Mouse (Mus musculus): ENCODE measurements around the gene Islr2. TPM values are rescaled to one million over a fixed set of nuclear protein-coding genes. Genes with fewer than 3 reads are reported as not detected.

The Islr2 gene
- total and polyA plus RNA-seq, 3 experiments: not detected

GRCm38 (mm10) chr9:58241780-58242485 lies 37.8 kb upstream of the Islr2 start:
- H3K4me2 ChIP-seq (ENCODE audit: insufficient read depth, low read depth, poor library complexity, severe bottlenecking): peak overlapping the region; percentile 48; the same call in 1 of the 2 replicates
- no peak overlapping the region for H3K4me3 ChIP-seq (replicated peaks in 1 of 3; ENCODE audit: low read depth in 2 of 3, low read length in 2 of 3, poor library complexity in 1 of 3)
- dilution Hi-C loops (cut with MboI; ENCODE audit: extremely low pct_ligation_motif_present, extremely low pct_unique_long_range_greater_than_20kb, low sequenced_read_pairs) (no loop called here), in situ Hi-C loops (cut with MboI; ENCODE audit: low pct_ligation_motif_present, low pct_unique_long_range_greater_than_20kb, low sequenced_read_pairs) (no loop called here)
- TF ChIP-seq MAFK (IDR thresholded peaks at IDR 0.05; ENCODE audit: insufficient replicate concordance, low read length) (no peak), CTCF (conservative IDR thresholded peaks at IDR 0.05 in 1 of 2, IDR thresholded peaks at IDR 0.05 in 1 of 2; ENCODE audit: low read depth in 2 of 2, low read length in 2 of 2) (no peak), JUND (conservative IDR thresholded peaks at IDR 0.05; ENCODE audit: low read depth, low read length) (no peak)
- no peak overlapping the region; the same call in 1 of the 2 replicates for H3K27ac ChIP-seq (ENCODE audit: insufficient read depth, low read depth)
- peak overlapping the region; percentile 50 for H3K9ac ChIP-seq (ENCODE audit: insufficient read depth, low read depth)
- H3K4me1 ChIP-seq (ENCODE audit: control insufficient read depth in 1 of 2, insufficient read depth in 2 of 2): peaks cover 19 to 56% of the 10 kb centered on the region in 2 experiments
- H3K27me3 ChIP-seq (replicated peaks): no peaks in the 10 kb centered on the region
- no peak for DNase-seq (ENCODE audit: extremely low read depth)
- H3K9me3 ChIP-seq (replicated peaks; ENCODE audit: low read length): no peaks in the 10 kb centered on the region
- H3K79me2 ChIP-seq (replicated peaks; ENCODE audit: control insufficient read depth, extremely low read depth, insufficient read depth, poor library complexity, severe bottlenecking): peaks cover 54% of the 10 kb centered on the region
- H3K36me3 ChIP-seq (replicated peaks in 1 of 2; ENCODE audit: control insufficient read depth in 1 of 2, insufficient read depth in 1 of 2, low read length in 1 of 2): peaks cover 22 to 68% of the 10 kb centered on the region in 2 experiments

GRCm38 (mm10) chr9:58234502-58235015 lies 30.4 kb upstream of the Islr2 start:
- in situ Hi-C loops (cut with MboI; ENCODE audit: low pct_ligation_motif_present, low pct_unique_long_range_greater_than_20kb, low sequenced_read_pairs): no loop called here
- dilution Hi-C loops (cut with MboI; ENCODE audit: extremely low pct_ligation_motif_present, extremely low pct_unique_long_range_greater_than_20kb, low sequenced_read_pairs): no loop called here
- no peak overlapping the region for H3K4me3 ChIP-seq (replicated peaks in 1 of 3; ENCODE audit: low read depth in 2 of 3, low read length in 2 of 3, poor library complexity in 1 of 3)

GRCm38 (mm10) chr9:58232374-58232773 lies 28.3 kb upstream of the Islr2 start:
- Histone ChIP-seq H3K9me3 (replicated peaks; ENCODE audit: low read length) (no peaks in the 10 kb centered on the region), H3K79me2 (replicated peaks; ENCODE audit: control insufficient read depth, extremely low read depth, insufficient read depth, poor library complexity, severe bottlenecking) (no peaks in the 10 kb centered on the region; the same call in 1 of the 2 replicates), H3K4me2 (ENCODE audit: insufficient read depth, low read depth, poor library complexity, severe bottlenecking) (no peak overlapping the region), H3K36me3 (replicated peaks in 1 of 2; ENCODE audit: control insufficient read depth in 1 of 2, insufficient read depth in 1 of 2, low read length in 1 of 2) (peaks cover 67 to 81% of the 10 kb centered on the region in 2 experiments), H3K4me3 (replicated peaks in 1 of 3; ENCODE audit: low read depth in 2 of 3, low read length in 2 of 3, poor library complexity in 1 of 3) (no peak overlapping the region), H3K27me3 (replicated peaks) (no peaks in the 10 kb centered on the region), H3K27ac (ENCODE audit: insufficient read depth, low read depth) (no peak overlapping the region), H3K9ac (ENCODE audit: insufficient read depth, low read depth) (no peak overlapping the region), H3K4me1 (ENCODE audit: control insufficient read depth in 1 of 2, insufficient read depth in 2 of 2) (peaks cover 0 to 21% of the 10 kb centered on the region in 2 experiments; a peak in 2 of 4 replicates)
- DNase-seq (ENCODE audit: extremely low read depth): no peak
- in situ Hi-C loops (cut with MboI; ENCODE audit: low pct_ligation_motif_present, low pct_unique_long_range_greater_than_20kb, low sequenced_read_pairs) (no loop called here), dilution Hi-C loops (cut with MboI; ENCODE audit: extremely low pct_ligation_motif_present, extremely low pct_unique_long_range_greater_than_20kb, low sequenced_read_pairs) (no loop called here)
- no peak for TF ChIP-seq MYC (IDR thresholded peaks at IDR 0.05; ENCODE audit: low read depth, low read length)
- TF ChIP-seq ZMIZ1 (IDR thresholded peaks at IDR 0.05; ENCODE audit: low read depth, low read length): no peak
- TF ChIP-seq JUND (conservative IDR thresholded peaks at IDR 0.05; ENCODE audit: low read depth, low read length): no peak
- TF ChIP-seq BHLHE40 (IDR thresholded peaks at IDR 0.05; ENCODE audit: low read depth, low read length): no peak
- TF ChIP-seq ELF1 (IDR thresholded peaks at IDR 0.05; ENCODE audit: low read depth, low read length): no peak
- no peak for TF ChIP-seq USF1 (IDR thresholded peaks at IDR 0.05; ENCODE audit: low read depth, low read length)
- TF ChIP-seq ETS1 (conservative IDR thresholded peaks at IDR 0.05; ENCODE audit: low read depth, low read length): no peak
- no peak for TF ChIP-seq SIN3A (IDR thresholded peaks at IDR 0.05; ENCODE audit: low read length)
- TF ChIP-seq ZC3H11A (IDR thresholded peaks at IDR 0.05; ENCODE audit: low read depth, low read length): no peak
- no peak for TF ChIP-seq KAT2A (IDR thresholded peaks at IDR 0.05; ENCODE audit: insufficient replicate concordance, low read length)
- no peak for TF ChIP-seq MEF2A (IDR thresholded peaks at IDR 0.05; ENCODE audit: borderline replicate concordance, low read depth, low read length)
- no peak for TF ChIP-seq UBTF (IDR thresholded peaks at IDR 0.05; ENCODE audit: low read depth, low read length)
- TF ChIP-seq POLR2AphosphoS2 (IDR thresholded peaks at IDR 0.05; ENCODE audit: low read depth, low read length): no peak
- no peak for TF ChIP-seq IRF4 (IDR thresholded peaks at IDR 0.05; ENCODE audit: low read depth, low read length)
- no peak for TF ChIP-seq E2F4 (IDR thresholded peaks at IDR 0.05; ENCODE audit: insufficient replicate concordance, low read depth, low read length)
- TF ChIP-seq TCF12 (IDR thresholded peaks at IDR 0.05; ENCODE audit: low read depth, low read length): no peak

More at GRCm38 (mm10) chr9:58234502-58235015, 30.4 kb upstream of the Islr2 start:
- Histone ChIP-seq H3K9me3 (replicated peaks; ENCODE audit: low read length) (no peaks in the 10 kb centered on the region), H3K4me2 (ENCODE audit: insufficient read depth, low read depth, poor library complexity, severe bottlenecking) (no peak overlapping the region), H3K9ac (ENCODE audit: insufficient read depth, low read depth) (no peak overlapping the region), H3K36me3 (replicated peaks in 1 of 2; ENCODE audit: control insufficient read depth in 1 of 2, insufficient read depth in 1 of 2, low read length in 1 of 2) (peaks cover 50 to 72% of the 10 kb centered on the region in 2 experiments), H3K79me2 (replicated peaks; ENCODE audit: control insufficient read depth, extremely low read depth, insufficient read depth, poor library complexity, severe bottlenecking) (peaks cover 4% of the 10 kb centered on the region), H3K4me1 (ENCODE audit: control insufficient read depth in 1 of 2, insufficient read depth in 2 of 2) (peaks cover 3 to 21% of the 10 kb centered on the region in 2 experiments; a peak in 3 of 4 replicates), H3K27ac (ENCODE audit: insufficient read depth, low read depth) (no peak overlapping the region), H3K27me3 (replicated peaks) (no peaks in the 10 kb centered on the region)
- no peak for TF ChIP-seq GABPA (IDR thresholded peaks at IDR 0.05; ENCODE audit: insufficient replicate concordance, low read depth, low read length)
- no peak for TF ChIP-seq SIN3A (IDR thresholded peaks at IDR 0.05; ENCODE audit: low read length)
- no peak for TF ChIP-seq USF1 (IDR thresholded peaks at IDR 0.05; ENCODE audit: low read depth, low read length)
- no peak for TF ChIP-seq ZNF384 (IDR thresholded peaks at IDR 0.05; ENCODE audit: low read depth, low read length)
- TF ChIP-seq JUN (IDR thresholded peaks at IDR 0.05; ENCODE audit: insufficient read depth, low read depth, low read length): no peak
- no peak for TF ChIP-seq CTCF (conservative IDR thresholded peaks at IDR 0.05 in 1 of 2, IDR thresholded peaks at IDR 0.05 in 1 of 2; ENCODE audit: low read depth in 2 of 2, low read length in 2 of 2)
- no peak for TF ChIP-seq IRF4 (IDR thresholded peaks at IDR 0.05; ENCODE audit: low read depth, low read length)
- TF ChIP-seq RCOR1 (conservative IDR thresholded peaks at IDR 0.05; ENCODE audit: low read depth, low read length): no peak
- TF ChIP-seq E2F4 (IDR thresholded peaks at IDR 0.05; ENCODE audit: insufficient replicate concordance, low read depth, low read length): no peak
- no peak for TF ChIP-seq TBP (conservative IDR thresholded peaks at IDR 0.05; ENCODE audit: low read depth, low read length)
- DNase-seq (ENCODE audit: extremely low read depth): no peak

All from CH12.LX (cell line).